Mouse (Mus musculus): ENCODE measurements around the gene Faf1.

Faf1 gene

DNA sequence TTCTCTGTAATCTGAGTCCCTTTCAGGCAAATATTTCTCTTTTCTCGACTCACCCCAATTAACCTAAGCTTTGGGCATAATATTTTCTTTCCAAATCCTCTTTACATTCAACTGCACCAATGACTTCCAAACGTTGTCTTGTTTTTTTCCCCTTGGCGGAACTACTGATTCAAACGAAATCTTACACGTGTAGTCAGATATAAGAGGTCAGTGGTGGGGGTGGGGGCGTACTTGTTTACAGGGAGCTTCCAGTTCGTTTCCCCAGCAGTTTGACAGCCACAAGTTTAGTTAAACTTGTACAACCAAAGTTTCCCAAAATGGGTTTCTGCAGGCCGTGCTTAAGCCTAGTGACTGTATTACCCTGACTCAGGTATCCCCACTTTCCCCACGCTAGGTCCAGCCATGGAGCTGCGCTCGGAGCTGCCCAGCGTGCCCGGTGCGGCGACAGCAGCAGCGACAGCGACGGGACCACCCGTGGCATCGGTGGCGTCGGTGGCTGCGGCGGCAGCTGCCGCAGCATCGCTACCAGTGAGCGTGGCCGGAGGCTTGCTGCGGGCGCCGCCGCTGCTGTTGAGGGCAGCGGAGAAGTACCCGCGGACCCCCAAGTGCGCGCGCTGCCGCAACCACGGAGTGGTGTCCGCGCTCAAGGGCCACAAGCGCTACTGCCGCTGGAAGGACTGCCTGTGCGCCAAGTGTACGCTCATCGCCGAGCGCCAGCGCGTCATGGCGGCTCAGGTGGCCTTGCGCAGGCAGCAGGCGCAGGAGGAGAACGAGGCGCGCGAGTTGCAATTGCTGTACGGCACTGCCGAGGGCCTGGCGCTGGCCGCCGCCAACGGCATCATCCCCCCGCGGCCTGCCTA lies 303.3 kb downstream of the Faf1 start:
- DNase-seq (ENCODE audit: low spot score in 2 of 2), result peak in 1 of 2 experiments; percentile 25

DNA sequence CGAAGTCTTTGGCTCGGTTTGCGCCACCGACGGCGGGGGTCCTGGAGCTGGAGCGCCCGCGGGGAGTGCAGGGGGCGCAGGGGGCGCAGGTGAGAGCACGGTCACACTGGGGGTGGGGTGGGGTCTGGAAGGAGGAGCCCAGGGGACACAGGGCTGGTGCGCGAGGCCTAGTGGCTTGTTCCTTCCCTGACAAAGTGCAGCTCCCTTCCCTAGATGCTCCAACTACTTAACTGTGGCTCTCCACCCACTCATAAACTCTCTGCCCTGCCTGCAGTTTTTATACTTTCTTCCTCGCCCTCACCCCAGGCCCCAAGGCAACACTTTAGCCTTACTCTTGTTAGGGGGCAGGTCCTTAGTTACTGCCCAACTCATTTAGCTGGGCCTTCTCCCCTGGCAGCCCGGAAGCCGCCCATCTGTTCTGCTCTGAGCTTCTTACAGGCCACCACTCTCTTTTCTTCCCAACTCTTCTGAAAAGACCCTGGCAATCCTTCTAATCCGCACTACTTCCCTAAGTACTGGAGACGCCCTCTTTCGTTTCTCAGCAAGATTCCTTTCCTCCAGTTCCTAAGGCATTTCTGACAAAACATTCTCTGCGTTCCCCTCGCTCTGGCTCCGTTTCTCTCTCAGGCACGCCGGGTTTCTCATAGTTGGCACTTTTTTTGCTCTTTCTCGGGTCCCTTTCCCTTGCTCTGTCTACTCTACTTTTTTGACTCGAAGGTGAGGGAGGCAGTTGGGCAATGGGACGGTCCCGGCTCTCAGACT lies 304.1 kb downstream of the Faf1 start:
- DNase-seq (ENCODE audit: low spot score in 2 of 2), result peak in 1 of 2 experiments; percentile 15

DNA sequence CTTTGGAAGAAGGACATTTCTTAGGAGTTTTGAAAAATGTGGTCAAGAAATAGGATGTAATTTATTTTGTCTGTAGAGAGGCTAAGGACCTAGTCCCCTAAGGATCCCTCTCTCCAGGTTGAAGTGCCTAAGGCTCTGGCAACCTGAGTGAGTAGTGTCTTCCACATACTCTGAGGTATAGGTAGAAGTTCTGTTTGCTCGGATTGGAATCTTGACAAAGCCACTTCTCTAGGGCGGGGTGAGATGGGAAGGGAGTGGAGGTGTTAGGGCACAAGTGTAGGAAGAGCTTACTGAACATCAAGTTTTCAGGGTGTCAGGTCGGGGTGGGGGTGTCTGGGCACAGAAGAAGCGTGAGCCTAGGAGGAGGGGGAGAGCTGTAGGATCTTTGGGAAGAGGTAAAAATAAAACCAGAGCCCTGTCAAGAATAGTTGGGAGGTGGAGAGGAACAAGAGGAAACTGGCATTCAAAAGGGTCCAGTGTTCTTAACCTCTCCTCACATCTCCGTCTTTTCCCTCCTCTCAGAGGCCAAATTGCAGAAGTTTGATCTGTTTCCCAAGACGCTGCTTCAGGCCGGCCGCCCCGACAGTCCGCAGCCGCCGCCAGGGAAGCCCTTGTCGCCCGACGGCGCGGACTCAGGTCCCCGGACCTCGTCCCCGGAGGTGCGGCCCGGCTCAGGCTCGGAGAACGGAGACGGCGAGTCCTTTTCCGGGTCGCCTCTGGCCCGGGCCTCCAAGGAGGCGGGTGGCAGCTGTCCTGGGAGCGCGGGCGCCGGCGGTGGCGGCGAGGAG lies 304.9 kb downstream of the Faf1 start:
- no peak for DNase-seq (ENCODE audit: low spot score in 2 of 2)

DNA sequence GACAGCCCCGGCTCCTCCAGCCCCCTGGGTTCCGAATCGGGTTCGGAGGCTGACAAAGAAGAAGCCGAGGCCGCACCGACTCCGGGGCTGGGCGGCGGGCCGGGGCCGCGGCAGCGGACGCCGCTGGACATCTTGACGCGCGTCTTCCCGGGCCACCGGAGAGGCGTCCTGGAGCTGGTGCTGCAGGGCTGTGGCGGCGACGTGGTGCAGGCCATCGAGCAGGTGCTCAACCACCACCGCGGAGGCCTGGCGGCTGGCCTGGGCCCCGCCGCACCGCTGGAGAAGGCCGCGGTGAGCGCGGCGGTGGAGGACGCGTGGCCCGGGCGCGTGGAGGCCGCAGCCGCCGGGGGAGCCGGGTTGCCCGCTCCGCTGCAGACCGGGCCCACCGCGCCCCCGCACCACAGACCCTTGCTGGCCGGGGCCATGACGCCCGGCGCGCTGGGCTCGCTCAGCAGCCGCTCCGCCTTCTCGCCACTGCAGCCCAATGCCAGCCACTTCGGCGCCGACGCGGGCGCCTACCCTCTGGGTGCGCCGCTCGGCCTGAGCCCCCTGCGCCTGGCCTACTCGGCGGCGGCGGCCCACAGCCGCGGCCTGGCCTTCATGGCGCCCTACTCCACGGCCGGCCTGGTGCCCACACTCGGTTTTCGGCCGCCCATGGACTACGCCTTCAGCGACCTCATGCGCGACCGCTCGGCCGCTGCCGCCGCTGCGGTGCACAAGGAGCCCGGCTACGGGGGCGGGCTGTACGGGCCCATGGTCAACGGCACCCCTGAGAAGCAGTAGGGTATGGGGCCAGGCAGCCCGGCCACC lies 305.7 kb downstream of the Faf1 start:
- no peak for DNase-seq (ENCODE audit: low spot score in 2 of 2)

DNA sequence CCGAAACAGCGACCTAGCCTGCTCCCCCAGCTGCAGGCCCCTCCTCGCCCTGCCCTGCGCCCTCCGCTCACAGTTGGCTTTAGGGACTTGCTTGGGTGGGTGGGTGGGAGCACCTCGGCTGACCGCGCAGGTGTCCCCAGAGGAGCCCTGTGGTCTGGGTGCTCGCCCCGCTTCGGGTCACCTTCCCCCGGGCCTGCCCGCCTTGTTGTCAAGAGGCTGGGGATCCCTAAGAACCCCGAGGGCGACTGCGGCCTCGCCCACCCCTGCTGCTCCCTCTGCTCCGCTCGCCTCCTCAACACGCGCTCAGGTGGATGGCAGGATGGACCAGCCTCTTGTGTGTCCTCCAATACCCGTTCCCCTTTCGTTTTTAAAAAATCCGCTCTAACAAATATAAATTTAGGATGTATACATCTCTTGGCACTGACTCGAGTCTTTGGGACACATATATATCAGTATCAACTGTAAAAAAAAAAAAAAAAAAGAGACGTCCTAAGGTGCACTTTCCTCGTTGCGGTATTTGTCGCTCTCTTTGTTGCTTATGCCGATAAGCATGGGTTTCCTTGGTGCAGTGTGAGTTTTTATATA lies 306.4 kb downstream of the Faf1 start:
- no peak for DNase-seq (ENCODE audit: low spot score in 2 of 2)

DNA sequence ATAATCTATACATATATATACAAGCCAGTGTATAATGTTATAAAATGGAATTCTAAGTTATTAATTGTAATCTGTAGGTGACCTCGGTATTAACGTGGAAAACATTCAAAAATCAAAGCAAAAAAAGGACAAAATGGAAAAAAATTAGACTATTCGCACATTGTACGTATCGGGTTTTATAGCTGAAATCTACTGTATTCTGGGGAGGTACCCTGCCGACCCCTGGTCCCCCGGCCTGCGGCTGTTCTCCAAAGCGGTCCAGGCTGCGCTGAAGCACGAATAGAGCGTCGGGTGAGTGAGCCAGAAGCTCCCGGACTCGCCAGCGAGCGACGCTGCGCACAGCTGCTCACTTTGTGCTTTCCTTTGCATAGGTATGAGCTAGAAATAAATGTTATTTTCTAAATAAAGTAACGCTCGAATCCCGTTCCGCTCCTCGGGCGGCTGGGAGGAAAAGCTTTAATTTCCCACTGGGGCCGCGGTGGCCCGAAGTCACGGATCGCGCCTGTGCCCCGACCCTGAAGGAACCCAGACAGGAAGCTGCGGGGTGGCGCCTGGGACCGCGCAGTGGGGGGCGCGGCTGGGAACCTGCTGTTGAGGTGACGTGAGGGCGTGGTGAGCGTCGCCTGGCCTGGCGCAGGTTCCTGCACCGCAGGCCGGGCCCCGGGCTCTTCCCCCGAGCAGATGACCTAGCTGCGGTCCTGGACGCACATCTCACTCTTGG lies 307.1 kb downstream of the Faf1 start:
- DNase-seq (ENCODE audit: low spot score in 2 of 2), result peak in 1 of 2 experiments; percentile 25

DNA sequence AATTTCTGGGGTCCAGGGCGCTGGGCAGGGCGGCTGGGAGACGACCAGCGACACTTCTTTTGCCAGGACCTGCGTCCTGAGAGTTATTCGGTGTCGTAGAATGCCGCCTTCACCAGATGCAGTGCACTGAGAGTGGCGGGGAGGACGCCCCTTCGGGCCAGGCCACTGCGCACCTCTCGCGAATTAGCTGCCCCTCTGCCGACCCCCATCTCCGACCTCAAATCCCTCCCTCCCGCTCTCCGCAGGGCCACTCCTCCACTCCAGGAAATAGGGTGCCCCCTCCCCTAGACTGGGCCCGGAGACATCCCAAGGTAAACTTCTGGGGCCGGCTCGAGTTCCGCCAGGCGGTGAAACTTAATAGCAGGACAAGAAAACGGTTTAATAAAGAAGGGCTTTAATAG lies 307.6 kb downstream of the Faf1 start:
- peak in 1 of 2 experiments; percentile 10 for DNase-seq (ENCODE audit: low spot score in 2 of 2)

DNA sequence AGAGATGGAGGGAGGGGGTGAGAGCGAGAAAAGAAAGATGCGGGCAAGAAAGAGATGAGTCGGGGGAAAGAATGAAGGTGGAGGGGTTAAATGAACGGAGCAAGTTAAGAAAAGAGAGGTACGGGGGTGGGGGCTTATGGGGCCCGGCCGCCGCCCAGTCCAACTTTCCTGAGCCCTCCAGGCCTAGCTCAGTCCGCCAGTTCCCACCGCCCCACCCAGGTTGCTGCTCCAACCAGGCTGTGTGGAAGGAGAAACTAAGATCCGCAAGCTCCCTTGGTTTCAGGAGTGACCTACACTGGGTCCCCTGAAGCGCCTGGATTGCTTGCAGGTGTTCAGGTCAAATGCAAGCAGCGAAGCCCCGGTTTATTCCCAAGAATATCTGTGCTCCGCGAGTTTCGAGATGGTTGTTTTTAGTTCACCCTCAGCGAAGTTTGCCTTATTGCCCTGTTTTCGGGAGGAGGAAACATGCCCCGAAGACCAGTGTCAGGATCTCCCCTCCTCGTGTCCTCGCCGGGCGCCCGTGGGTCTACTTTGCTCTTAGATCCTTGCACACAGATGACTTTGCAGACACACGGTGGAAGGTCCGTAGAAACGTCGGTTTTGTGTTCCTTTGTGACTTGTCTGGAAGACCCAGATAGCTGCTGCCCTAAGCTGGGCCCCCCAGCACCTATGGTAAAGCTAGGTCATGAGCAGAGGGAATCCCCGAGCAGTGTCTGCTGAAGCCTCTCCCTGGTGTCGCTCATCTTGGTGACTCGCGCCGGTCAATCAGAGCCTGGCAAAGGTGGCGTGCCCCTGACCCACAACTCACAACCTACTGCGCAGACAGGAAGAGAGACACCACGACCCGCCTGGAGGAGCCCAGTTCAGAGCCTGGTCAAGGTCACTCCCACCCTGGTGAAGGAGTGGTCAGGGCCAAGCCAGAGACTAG lies 308.4 kb downstream of the Faf1 start:
- no peak for DNase-seq (ENCODE audit: low spot score in 2 of 2)

DNA sequence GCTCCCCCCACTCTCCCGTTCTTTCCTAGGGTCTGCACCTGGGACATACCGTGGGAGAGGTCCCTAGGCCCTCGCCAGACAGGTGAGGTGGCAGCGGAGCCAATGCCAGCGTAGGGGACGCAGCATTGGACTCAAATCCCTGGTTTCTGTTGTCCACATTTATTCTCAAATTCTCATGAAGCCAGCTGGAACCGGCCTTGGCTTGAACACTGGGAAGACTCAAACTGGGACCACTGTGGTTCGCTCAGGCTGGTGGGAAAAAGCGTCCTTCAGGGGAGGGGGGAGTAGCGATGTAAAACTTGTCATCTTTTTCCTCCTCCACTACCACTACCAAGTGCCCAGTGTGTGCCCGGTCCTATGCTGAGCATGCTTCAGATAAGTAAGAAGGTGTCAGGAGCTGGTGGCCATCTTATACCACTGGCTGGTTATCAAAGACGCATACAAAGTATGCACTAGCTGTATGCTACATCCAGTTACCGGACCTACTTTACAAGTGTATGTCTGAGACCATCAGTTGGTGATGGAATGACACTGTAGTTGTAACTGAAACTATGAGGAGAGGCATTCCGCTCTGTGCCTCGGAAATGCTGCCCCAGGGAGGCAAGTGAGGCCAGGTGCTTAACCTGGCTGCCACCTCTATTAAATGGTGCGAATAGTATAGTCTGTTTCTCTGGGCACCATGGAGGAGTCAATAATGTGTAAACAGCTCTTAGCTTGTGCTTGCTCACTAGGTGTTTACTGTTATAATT lies 309.2 kb downstream of the Faf1 start:
- DNase-seq (ENCODE audit: low spot score in 2 of 2), result no peak

DNA sequence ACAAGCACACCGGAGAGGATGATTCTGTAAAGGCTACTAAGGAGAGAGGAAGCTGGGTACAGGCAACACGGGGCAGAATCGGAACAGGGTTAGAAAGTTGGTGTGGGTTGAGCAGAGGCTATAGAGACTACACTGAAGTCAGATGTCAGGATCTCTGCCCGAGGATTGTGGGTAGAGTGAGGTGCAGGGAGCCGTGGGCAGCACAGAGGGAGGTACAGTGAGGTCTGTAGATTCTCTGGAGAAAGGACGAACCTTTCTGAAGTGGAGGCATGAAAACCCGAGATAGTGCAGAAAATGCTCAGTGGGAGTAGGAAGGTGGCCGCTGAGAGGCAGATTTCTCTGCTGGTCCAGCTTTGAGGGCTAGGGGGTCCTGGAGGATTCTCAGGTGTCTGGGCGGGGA lies 309.9 kb downstream of the Faf1 start:
- DNase-seq (ENCODE audit: low spot score in 2 of 2), result no peak

DNA sequence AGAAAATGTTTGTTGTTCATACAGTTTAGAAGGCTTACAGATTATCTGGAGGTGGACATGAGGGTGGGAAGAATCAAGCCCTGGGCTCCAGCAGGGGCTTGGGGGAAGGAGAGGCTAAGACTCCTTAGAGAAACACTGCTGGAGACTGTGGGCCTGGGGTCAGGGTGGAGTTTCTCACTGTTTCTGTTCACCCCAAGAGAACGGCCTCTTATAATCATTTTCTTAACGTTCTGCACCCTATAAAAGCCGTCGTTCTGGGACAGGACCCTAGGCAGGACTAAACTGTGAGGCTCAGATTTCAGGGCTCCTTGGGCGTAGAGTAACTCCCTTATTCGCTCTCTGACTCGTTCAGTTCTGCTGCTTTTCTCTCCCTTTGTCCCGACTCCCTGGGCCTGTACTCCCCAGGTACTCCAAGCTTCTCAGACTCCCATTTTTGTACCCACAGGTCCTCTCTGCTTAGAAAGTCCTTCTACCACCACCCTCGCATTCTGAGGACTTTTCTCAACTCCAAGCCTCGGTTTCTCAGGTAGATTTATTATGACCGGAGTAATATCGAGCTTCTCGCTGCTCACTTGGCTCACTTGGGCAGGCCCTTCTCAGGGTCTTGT lies 310.5 kb downstream of the Faf1 start:
- DNase-seq (ENCODE audit: low spot score in 2 of 2), result no peak

DNA sequence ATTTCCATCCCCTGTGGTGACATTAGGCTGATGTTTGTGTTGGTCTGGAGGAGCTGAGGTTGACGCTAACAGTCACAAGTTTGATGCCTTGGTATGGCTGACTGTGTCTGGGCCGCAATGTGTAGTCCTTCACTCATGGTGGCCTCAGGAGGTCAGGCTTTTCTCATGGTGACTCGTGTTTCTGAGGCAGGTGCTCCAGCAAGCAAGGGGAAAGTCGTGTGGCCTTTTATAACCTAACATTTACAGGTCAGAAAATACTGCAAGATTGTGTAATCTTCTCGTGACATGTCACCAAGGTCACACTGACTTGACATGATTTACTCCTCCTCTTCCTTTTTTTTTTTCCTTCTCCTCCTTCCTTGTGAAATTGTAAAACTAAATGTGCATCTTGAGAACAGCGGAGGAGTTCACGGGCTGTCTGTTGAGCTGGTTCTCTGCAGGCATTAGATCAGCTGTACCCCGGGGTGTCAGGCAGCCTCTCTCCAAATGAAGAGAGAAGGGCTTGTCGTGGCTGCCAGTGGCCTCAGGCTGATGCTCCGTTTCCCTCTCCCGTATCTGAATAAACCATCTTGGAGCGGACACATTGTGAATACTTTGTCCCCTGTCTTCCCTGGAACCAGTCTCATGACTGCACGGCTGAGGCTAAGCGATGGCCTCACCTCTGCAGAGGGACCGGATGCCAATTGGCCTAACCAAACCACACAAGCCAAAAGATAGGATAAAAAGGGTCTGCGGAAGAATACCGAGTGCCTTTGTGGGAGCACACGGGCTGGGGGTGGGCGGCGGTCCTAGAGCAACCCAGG lies 311.4 kb downstream of the Faf1 start:
- DNase-seq (ENCODE audit: low spot score in 2 of 2), result no peak

DNA sequence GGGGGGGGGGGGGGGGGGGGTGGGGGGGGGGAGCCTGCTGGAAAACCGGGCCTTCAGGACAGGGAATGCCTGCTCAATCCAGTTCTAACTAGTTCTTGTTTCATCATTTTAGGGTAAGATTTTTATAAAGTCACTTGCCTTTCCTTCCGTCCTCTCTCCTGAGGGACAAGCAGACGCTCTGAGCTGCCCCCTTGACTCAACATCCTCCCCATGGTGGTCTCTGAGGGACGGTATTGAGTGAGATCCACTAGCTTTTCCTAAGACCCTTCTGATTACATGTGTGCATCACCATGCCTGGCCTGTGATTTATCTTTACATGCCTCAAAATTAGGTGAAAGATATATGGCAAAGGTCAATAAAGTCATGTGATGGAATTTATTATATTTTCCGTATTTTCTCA lies 312.0 kb downstream of the Faf1 start:
- DNase-seq (ENCODE audit: low spot score in 2 of 2), result no peak

DNA sequence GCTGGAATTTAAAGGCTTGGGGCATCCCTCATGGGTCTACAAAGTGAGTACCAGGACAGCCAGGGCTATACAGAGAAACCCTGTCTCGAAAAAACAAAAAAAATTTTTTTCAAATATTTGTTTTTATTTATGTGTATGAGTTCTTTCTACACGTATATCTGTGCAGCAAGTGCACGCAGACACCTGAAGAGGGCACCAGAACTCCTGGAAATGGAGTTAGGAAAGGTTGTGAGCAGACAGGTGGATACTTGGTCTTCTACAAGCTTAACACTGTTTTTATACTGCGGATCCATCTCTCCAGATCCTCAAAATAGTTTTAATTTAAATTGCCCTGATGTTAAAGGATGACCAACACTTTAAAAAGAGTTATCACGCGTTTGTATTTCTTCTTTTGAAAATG lies 312.8 kb downstream of the Faf1 start:
- DNase-seq (ENCODE audit: low spot score in 2 of 2), result no peak

DNA sequence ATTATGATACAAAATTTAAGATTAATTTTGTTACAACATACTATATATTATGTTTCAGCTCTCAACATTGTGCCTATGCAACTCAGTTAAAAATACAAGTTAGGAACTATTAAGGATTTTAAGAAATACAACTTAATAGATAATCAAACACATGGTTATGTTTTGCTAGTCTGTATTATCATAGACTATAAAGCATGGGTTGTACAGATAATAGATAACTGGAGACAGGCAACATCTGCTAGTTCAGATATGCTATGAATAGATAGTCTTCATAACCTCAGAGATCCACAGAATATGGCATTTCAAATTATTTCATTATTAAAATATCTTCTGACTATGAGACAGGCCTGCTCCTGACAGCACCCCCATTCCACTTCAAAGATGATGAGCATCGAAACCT lies 329.7 kb downstream of the Faf1 start:
- no peak for DNase-seq (ENCODE audit: low spot score in 2 of 2)
